Mouse (Mus musculus) hindbrain, embryonic 14.5 days (tissue): ENCODE results near the gene Dcaf8. TPM values are rescaled to one million over a fixed set of nuclear protein-coding genes. Genes with fewer than 3 reads are reported as not detected.

ENCODE experiments used
- ATAC-seq: fragments of 200-750 bp; cut with Nextera tagmentation; 2 replicates; pipeline ENCODE4 v1.8.0; 2017; ENCODE audit warnings: moderate number of reproducible peaks, mild to moderate bottlenecking, moderate TSS enrichment, moderate library complexity; ENCODE audit not compliant: low FRiP score
- DNase-seq: peaks from one replicate; pipeline ENCODE4 v3.0.0-alpha.2; 2015; ENCODE audit warnings: low spot score
- H3K27ac ChIP-seq: fragments of 300-500 bp; sonication (generic); 2 replicates; pipeline ENCODE4 v1.5.1; 2014; ENCODE audit warnings: mild to moderate bottlenecking, moderate library complexity
- H3K27me3 ChIP-seq: fragments of 300-500 bp; sonication (generic); 2 replicates; pipeline ENCODE4 v1.6.1; 2014; ENCODE audit warnings: mild to moderate bottlenecking, low read length, mixed read lengths; ENCODE audit not compliant: control insufficient read depth, insufficient read depth
- H3K36me3 ChIP-seq: fragments of 300-500 bp; sonication (generic); replicated peaks from 2 replicates; pipeline ENCODE4 v1.6.1; 2014; ENCODE audit not compliant: control insufficient read depth, insufficient read depth
- H3K4me1 ChIP-seq: fragments of 300-500 bp; sonication (generic); replicated peaks from 2 replicates; pipeline ENCODE4 v1.6.1; 2014; ENCODE audit warnings: antibody characterized with exemption, low read length, mixed read lengths; ENCODE audit not compliant: control insufficient read depth, insufficient read depth
- H3K4me2 ChIP-seq: fragments of 300-500 bp; sonication (generic); replicated peaks from 2 replicates; pipeline ENCODE4 v1.6.1; 2014; ENCODE audit warnings: mild to moderate bottlenecking, moderate library complexity
- H3K4me3 ChIP-seq: fragments of 300-500 bp; sonication (generic); replicated peaks from 2 replicates; pipeline ENCODE4 v1.5.1; 2014; ENCODE audit warnings: mild to moderate bottlenecking, low read length
- H3K9ac ChIP-seq: fragments of 300-500 bp; sonication (generic); 2 replicates; pipeline ENCODE4 v1.6.1; 2014
- H3K9me3 ChIP-seq: fragments of 300-500 bp; sonication (generic); 2 replicates; pipeline ENCODE4 v1.6.1; 2016; ENCODE audit warnings: low read length; ENCODE audit not compliant: control insufficient read depth
- WGBS: fragments of 180-500 bp; shearing (Covaris S2); extraction: QIAGEN DNeasy Blood & Tissue Kit; methylation state at CpG from one replicate; pipeline ENCODE4 v1.1.7; 2014; 5-methylcytosine and 5-hydroxymethylcytosine counted together
- polyA plus RNA-seq: library from polyadenylated mRNA; unstranded; fragments of >200 nt; fragmentation: Nextera tagmentation; extraction: Ambion mirVana; gene quantifications from 2 replicates; pipeline ENCODE4 v1.2.1, GENCODE M21; 2014

Gene Dcaf8
- polyA plus RNA-seq, 1 experiment from 2014 or later = 70.1 TPM

- Histone ChIP-seq H3K27ac (no peak overlapping the region), H3K36me3 (peaks cover 12% of the 10 kb centered on the region), H3K27me3 (no peaks in the 10 kb centered on the region), H3K9me3 (no peaks in the 10 kb centered on the region), H3K4me1 (no peaks in the 10 kb centered on the region), H3K4me3 (no peak overlapping the region), H3K4me2 (no peak overlapping the region), H3K9ac (no peak overlapping the region)
- ATAC-seq = no peak
- 82% methylated on average over 2 of the region's 2 CpGs for WGBS
- no peak for DNase-seq
Measured at GRCm38 (mm10) chr1:172140160-172140559, 7.7 kb upstream of the Dcaf8 start.

- H3K36me3 ChIP-seq = peaks cover 7% of the 10 kb centered on the region
- H3K4me3 ChIP-seq = no peak overlapping the region
- H3K27me3 ChIP-seq = no peaks in the 10 kb centered on the region
- no peaks in the 10 kb centered on the region for H3K9me3 ChIP-seq
- no peak overlapping the region for H3K4me2 ChIP-seq
- no peaks in the 10 kb centered on the region for H3K4me1 ChIP-seq
- ATAC-seq (no peak), DNase-seq (no peak)
- no peak overlapping the region for H3K27ac ChIP-seq
- 89% methylated on average over 1 of the region's 1 CpGs for WGBS
- H3K9ac ChIP-seq = no peak overlapping the region
Measured at GRCm38 (mm10) chr1:172140825-172141224, 7.1 kb upstream of the Dcaf8 start.

DNA sequence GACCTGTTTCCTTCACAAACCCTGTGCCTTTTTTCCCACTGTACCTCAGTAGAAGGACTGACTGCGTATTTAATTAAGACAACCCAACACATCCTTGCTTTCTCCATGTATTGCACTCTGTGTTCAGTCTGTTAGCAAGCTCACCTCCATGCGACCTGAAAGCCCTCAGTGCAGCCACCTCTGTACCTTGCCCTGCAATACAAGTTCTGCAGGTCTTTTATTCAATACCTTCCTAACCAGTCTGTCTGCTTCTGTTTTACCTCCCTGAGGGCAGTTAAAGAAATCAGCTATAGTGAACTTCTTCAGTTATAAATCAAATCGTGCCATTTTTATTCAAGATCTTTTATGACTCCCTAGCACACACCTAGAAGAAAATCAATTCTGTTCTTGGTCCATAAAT, 6.4 kb upstream of the Dcaf8 start:
- no peak overlapping the region for H3K4me2 ChIP-seq
- ATAC-seq (no peak), DNase-seq (no peak)
- H3K27me3 ChIP-seq = no peaks in the 10 kb centered on the region
- no peak overlapping the region for H3K9ac ChIP-seq
- WGBS = 82% methylated on average over 3 of the region's 3 CpGs
- H3K4me3 ChIP-seq = no peak overlapping the region
- H3K4me1 ChIP-seq = no peaks in the 10 kb centered on the region
- no peak overlapping the region for H3K27ac ChIP-seq
- 0 out of 2 replicates have a peak, but pooled peaks cover under 1% of the 10 kb centered on the region for H3K36me3 ChIP-seq
- no peaks in the 10 kb centered on the region for H3K9me3 ChIP-seq

GRCm38 (mm10) chr1:172143570-172143969, 4.3 kb upstream of the Dcaf8 start:
- H3K4me3 ChIP-seq = no peak overlapping the region
- no peaks in the 10 kb centered on the region for H3K4me1 ChIP-seq
- no peak for ATAC-seq
- no peaks in the 10 kb centered on the region for H3K36me3 ChIP-seq
- peak; percentile 61 for DNase-seq
- no peak overlapping the region for H3K27ac ChIP-seq
- H3K4me2 ChIP-seq = no peak overlapping the region
- H3K27me3 ChIP-seq = no peaks in the 10 kb centered on the region
- H3K9me3 ChIP-seq = no peaks in the 10 kb centered on the region
- H3K9ac ChIP-seq = no peak overlapping the region
- WGBS = 33% methylated on average over 1 of the region's 1 CpGs

DNA sequence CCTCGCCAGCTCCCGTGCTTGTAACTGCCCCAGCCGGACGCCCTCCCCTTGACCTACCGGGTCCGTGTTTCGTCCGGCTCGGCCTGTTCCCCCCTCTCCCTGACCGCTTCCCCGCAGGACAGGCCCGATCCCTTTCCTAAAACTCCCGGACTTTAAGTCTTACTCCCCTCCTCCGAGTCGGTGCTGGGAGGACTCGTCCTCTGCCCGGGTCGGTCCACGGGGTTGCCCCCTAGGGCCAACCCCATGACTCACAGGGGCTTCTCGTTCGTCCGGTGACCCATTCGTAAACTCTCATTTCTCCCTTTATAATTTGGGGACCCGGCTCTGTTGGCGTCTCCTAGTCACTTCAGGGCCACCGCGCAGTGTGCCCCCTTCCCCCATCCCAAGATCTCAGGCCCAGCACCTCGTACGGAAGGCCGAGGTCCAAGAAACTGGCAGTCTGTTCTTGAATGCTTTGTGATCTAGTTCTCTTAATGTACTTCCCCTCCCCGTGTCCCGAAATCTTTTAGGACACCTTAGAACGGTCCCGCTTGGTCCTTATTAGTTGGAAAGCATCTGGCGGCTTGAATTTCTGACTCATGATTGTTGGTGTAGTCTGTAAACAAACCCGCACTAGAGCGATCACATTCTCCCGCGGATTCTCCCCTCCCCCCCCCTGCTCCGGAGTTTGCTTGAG, 533 bp downstream of the Dcaf8 start:
- H3K4me2 ChIP-seq = peak overlapping the region; percentile 71
- peak; percentile 70 for ATAC-seq
- WGBS = under 1% methylated on average over 40 of the region's 40 CpGs

GRCm38 (mm10) chr1:172148955-172149815, 1.3 kb downstream of the Dcaf8 start:
- Histone ChIP-seq H3K4me1 (peaks cover 11% of the 10 kb centered on the region), H3K27ac (no peak overlapping the region), H3K9me3 (no peaks in the 10 kb centered on the region), H3K4me3 (peak overlapping the region; percentile 91), H3K4me2 (peak overlapping the region; percentile 71), H3K36me3 (peaks cover 37% of the 10 kb centered on the region), H3K9ac (peak overlapping the region; percentile 97), H3K27me3 (no peaks in the 10 kb centered on the region)
- ATAC-seq = no peak
- WGBS = 24% methylated on average over 19 of the region's 19 CpGs
- DNase-seq = no peak

More for the DNA sequence above, 533 bp downstream of the Dcaf8 start:
- Histone ChIP-seq H3K36me3 (peaks cover 30% of the 10 kb centered on the region), H3K27ac (peak overlapping the region; percentile 92), H3K4me3 (peak overlapping the region; percentile 91), H3K9me3 (no peaks in the 10 kb centered on the region), H3K9ac (peak overlapping the region; percentile 97), H3K27me3 (no peaks in the 10 kb centered on the region), H3K4me1 (peaks cover 11% of the 10 kb centered on the region)
- no peak for DNase-seq

DNA sequence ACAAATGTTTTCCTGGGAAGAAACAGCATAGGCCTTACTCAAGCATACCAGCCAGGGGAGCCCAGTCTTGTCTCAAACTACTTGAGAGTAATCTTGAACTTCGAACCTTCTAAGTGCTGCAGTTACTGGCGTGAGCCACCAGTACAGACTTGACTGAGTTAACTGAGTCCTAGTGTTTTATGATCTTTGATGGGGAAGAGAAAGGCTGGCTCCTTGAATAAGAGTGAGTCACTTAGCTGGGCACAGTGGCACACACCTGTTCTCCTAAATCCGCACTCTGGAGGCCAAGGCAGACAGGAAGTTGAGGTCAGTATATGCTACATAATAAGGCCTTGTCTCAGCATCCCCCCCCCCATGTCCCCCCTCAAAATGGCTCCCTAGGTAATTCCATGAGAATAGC, 6.7 kb downstream of the Dcaf8 start:
- H3K36me3 ChIP-seq = peaks cover 66% of the 10 kb centered on the region

GRCm38 (mm10) chr1:172155518-172155917, 7.6 kb downstream of the Dcaf8 start:
- Histone ChIP-seq H3K9me3 (no peaks in the 10 kb centered on the region), H3K36me3 (peaks cover 63% of the 10 kb centered on the region), H3K27ac (no peak overlapping the region), H3K4me2 (no peak overlapping the region), H3K4me1 (no peaks in the 10 kb centered on the region), H3K9ac (no peak overlapping the region), H3K27me3 (no peaks in the 10 kb centered on the region), H3K4me3 (no peak overlapping the region)
- DNase-seq (no peak), ATAC-seq (no peak)
- 95% methylated on average over 3 of the region's 3 CpGs for WGBS

More for the DNA sequence above, 6.7 kb downstream of the Dcaf8 start:
- Histone ChIP-seq H3K9me3 (no peaks in the 10 kb centered on the region), H3K9ac (no peak overlapping the region), H3K4me1 (peaks cover 4% of the 10 kb centered on the region), H3K4me3 (no peak overlapping the region), H3K27me3 (no peaks in the 10 kb centered on the region), H3K4me2 (no peak overlapping the region), H3K27ac (no peak overlapping the region)
- DNase-seq (no peak), ATAC-seq (no peak)
- WGBS = 94% methylated on average over 3 of the region's 3 CpGs

- Histone ChIP-seq H3K4me3 (no peak overlapping the region), H3K27me3 (no peaks in the 10 kb centered on the region), H3K36me3 (peaks cover 21% of the 10 kb centered on the region), H3K27ac (no peak overlapping the region), H3K9me3 (no peaks in the 10 kb centered on the region), H3K4me2 (no peak overlapping the region), H3K4me1 (no peaks in the 10 kb centered on the region), H3K9ac (no peak overlapping the region)
- WGBS = 71% methylated on average over 4 of the region's 4 CpGs
- DNase-seq = no peak
- no peak for ATAC-seq
Measured at GRCm38 (mm10) chr1:172159970-172160369, 12.1 kb downstream of the Dcaf8 start.
